Mouse (Mus musculus): ENCODE data around the gene Nmnat3.
"Not testable (repeated sequence)": the region's sequence is repeated elsewhere in the genome, so short reads cannot be mapped to it uniquely, and the experiment has no call there.

The Nmnat3 gene

GRCm38 (mm10) chr9:98287135-98287534 lies at the start of gene Nmnat3:
Nmnat3 (plus strand) TSS chr9:98287435.
- DNase-seq (ENCODE audit: low read depth, low spot score), result not testable (repeated sequence)

- no peak for DNase-seq (ENCODE audit: low read depth, low spot score)
Observed at GRCm38 (mm10) chr9:98243481-98243880, 43.8 kb upstream of the Nmnat3 start.

GRCm38 (mm10) chr9:98244223-98244622 lies 43.0 kb upstream of the Nmnat3 start:
- peak; percentile 23 for DNase-seq (ENCODE audit: low read depth, low spot score)

- DNase-seq (ENCODE audit: low read depth, low spot score), result no peak
Observed at GRCm38 (mm10) chr9:98245226-98245625, 42.0 kb upstream of the Nmnat3 start.

- DNase-seq (ENCODE audit: low read depth, low spot score), result no peak
Observed at GRCm38 (mm10) chr9:98246351-98246750, 40.9 kb upstream of the Nmnat3 start.

- no peak for DNase-seq (ENCODE audit: low read depth, low spot score)
Observed at GRCm38 (mm10) chr9:98260210-98260609, 27.0 kb upstream of the Nmnat3 start.

- no peak for DNase-seq (ENCODE audit: low read depth, low spot score)
Observed at GRCm38 (mm10) chr9:98261461-98262011, 25.7 kb upstream of the Nmnat3 start.

- DNase-seq (ENCODE audit: low read depth, low spot score), result no peak
Observed at GRCm38 (mm10) chr9:98264916-98265315, 22.3 kb upstream of the Nmnat3 start.

- DNase-seq (ENCODE audit: low read depth, low spot score), result no peak
Observed at GRCm38 (mm10) chr9:98272734-98273133, 14.5 kb upstream of the Nmnat3 start.

GRCm38 (mm10) chr9:98275080-98275479 lies 12.2 kb upstream of the Nmnat3 start:
- DNase-seq (ENCODE audit: low read depth, low spot score), result no peak

GRCm38 (mm10) chr9:98280162-98280561 lies 7.1 kb upstream of the Nmnat3 start:
- DNase-seq (ENCODE audit: low read depth, low spot score), result no peak

GRCm38 (mm10) chr9:98285606-98286301 lies 1.5 kb upstream of the Nmnat3 start:
- DNase-seq (ENCODE audit: low read depth, low spot score), result no peak

GRCm38 (mm10) chr9:98289665-98290064 lies 2.4 kb downstream of the Nmnat3 start:
- DNase-seq (ENCODE audit: low read depth, low spot score), result no peak

- no peak for DNase-seq (ENCODE audit: low read depth, low spot score)
Observed at GRCm38 (mm10) chr9:98290591-98290990, 3.4 kb downstream of the Nmnat3 start.

GRCm38 (mm10) chr9:98296383-98297201 lies 9.4 kb downstream of the Nmnat3 start:
- DNase-seq (ENCODE audit: low read depth, low spot score), result peak; percentile 76

- DNase-seq (ENCODE audit: low read depth, low spot score), result no peak
Observed at GRCm38 (mm10) chr9:98297234-98297936, 10.2 kb downstream of the Nmnat3 start.

GRCm38 (mm10) chr9:98297937-98298595 lies 10.8 kb downstream of the Nmnat3 start:
- DNase-seq (ENCODE audit: low read depth, low spot score), result no peak

- no peak for DNase-seq (ENCODE audit: low read depth, low spot score)
Observed at GRCm38 (mm10) chr9:98298761-98299160, 11.5 kb downstream of the Nmnat3 start.

- DNase-seq (ENCODE audit: low read depth, low spot score), result no peak
Observed at GRCm38 (mm10) chr9:98299235-98299634, 12.0 kb downstream of the Nmnat3 start.

- no peak for DNase-seq (ENCODE audit: low read depth, low spot score)
Observed at GRCm38 (mm10) chr9:98300582-98300981, 13.3 kb downstream of the Nmnat3 start.

GRCm38 (mm10) chr9:98307011-98307410 lies 19.8 kb downstream of the Nmnat3 start:
- DNase-seq (ENCODE audit: low read depth, low spot score), result no peak
